Mouse (Mus musculus): ENCODE results near the gene Man1a2. TPM values are rescaled to one million over a fixed set of nuclear protein-coding genes. Genes with fewer than 3 reads are reported as not detected.

Man1a2 gene
- total and polyA plus RNA-seq, 2 experiments from 2014 or later = 51.5 to 70.7 TPM

DNA sequence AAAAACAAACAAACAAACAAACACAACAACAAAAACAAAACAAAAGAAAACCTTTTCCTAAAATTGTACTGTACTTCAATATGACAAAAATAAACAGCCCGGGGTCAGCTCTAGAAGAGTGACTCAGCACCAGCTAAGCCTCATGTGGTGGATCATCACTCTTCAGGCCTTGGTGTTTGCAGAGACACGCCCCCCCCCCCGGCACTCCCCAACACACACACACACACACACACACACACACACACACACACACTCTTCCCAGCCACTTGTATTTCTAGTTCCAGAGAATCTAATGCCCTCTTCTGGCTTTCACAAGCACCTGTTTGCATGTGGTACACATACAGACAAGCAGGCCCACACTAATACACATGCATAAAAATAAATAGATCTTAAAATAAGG lies 133.1 kb downstream of the Man1a2 start:
- H3K9ac ChIP-seq (replicated peaks; ENCODE audit: low read length, poor library complexity, severe bottlenecking) = no peak overlapping the region
- WGBS = 95% methylated on average over 3 of the region's 3 CpGs
- DNase-seq (ENCODE audit: low spot score) (no peak), ATAC-seq (ENCODE audit: low FRiP score) (no peak)
- no peak for TF ChIP-seq CTCF (IDR thresholded peaks at IDR 0.05)
- H3K27me3 ChIP-seq (ENCODE audit: insufficient read depth, low read length) = no peaks in the 10 kb centered on the region
- H3K36me3 ChIP-seq (ENCODE audit: insufficient read depth, low read length) = no peaks in the 10 kb centered on the region
- no peak overlapping the region for H3K4me2 ChIP-seq (ENCODE audit: low read depth, low read length, poor library complexity, severe bottlenecking)
- H3K27ac ChIP-seq (ENCODE audit: low read depth, low read length) = no peak overlapping the region
- H3K4me1 ChIP-seq (ENCODE audit: insufficient read depth, low read length) = no peaks in the 10 kb centered on the region
- no peak overlapping the region for H3K4me3 ChIP-seq (ENCODE audit: low read depth, low read length)
- H3K9me3 ChIP-seq (ENCODE audit: low read length) = no peaks in the 10 kb centered on the region

DNA sequence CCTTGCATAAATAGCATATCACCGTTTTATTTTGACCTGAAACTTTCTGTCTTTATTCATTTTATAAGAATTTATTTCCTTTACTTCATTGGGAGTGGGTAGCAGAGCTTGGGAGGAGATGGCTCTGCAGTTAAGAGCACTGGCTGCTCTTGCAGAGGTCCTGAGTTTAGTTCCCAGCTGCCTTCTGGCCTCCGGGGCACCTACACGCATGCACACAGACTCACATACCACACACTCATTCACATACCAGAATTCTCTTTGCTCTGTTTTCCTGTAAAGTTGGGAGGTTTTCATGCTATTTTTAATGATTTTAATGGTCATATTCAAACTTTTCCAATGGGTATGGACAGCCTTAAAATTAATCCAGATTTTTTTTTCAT lies 137.4 kb downstream of the Man1a2 start:
- Histone ChIP-seq H3K27ac (ENCODE audit: low read depth, low read length) (no peak overlapping the region), H3K9me3 (ENCODE audit: low read length) (no peaks in the 10 kb centered on the region), H3K4me2 (ENCODE audit: low read depth, low read length, poor library complexity, severe bottlenecking) (no peak overlapping the region), H3K4me3 (ENCODE audit: low read depth, low read length) (no peak overlapping the region), H3K9ac (replicated peaks; ENCODE audit: low read length, poor library complexity, severe bottlenecking) (no peak overlapping the region), H3K4me1 (ENCODE audit: insufficient read depth, low read length) (no peaks in the 10 kb centered on the region), H3K27me3 (ENCODE audit: insufficient read depth, low read length) (no peaks in the 10 kb centered on the region), H3K36me3 (ENCODE audit: insufficient read depth, low read length) (no peaks in the 10 kb centered on the region)
- 88% methylated on average over 3 of the region's 3 CpGs for WGBS
- no peak for TF ChIP-seq CTCF (IDR thresholded peaks at IDR 0.05)
- no peak for DNase-seq (ENCODE audit: low spot score)
- ATAC-seq (ENCODE audit: low FRiP score) = no peak

DNA sequence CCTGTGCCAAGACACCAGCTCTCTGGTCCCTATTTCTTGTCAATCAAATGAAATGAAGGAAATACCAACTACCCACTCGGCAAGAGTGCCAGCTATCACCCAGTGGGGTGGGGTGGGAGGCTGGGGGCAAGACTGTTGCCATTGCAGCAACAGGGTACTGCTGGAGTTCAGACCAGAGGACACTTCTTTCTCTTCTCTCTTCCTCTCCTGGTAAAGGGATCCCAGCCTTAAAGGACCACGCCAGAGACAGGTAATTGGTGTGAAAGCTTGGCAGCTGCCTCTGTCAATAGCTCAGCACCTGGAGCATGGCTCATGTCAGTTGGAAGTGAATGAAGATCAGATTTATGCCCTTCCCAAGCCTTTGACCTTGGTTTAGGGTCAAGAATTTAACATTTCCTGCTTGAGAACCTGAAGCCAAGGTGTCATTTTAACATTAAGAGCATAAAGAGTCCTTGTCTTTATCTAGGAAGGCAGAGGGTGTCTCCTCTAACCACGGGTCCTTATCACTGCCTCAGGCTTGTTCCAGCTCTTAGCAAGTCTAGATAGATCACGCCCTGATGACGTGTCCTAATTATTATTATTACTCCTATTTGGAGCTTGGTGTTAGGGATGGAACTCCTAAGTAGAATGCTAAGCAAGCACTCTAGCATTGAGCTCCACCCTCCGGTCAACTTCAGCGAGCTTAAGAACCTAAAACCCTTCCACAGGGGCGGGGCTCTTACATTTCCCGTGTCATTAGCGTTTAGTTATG lies 138.0 kb downstream of the Man1a2 start:
- Histone ChIP-seq H3K9ac (replicated peaks; ENCODE audit: low read length, poor library complexity, severe bottlenecking) (no peak overlapping the region), H3K4me1 (ENCODE audit: insufficient read depth, low read length) (no peaks in the 10 kb centered on the region), H3K27ac (ENCODE audit: low read depth, low read length) (no peak overlapping the region), H3K4me3 (ENCODE audit: low read depth, low read length) (no peak overlapping the region), H3K9me3 (ENCODE audit: low read length) (no peaks in the 10 kb centered on the region), H3K27me3 (ENCODE audit: insufficient read depth, low read length) (no peaks in the 10 kb centered on the region), H3K36me3 (ENCODE audit: insufficient read depth, low read length) (no peaks in the 10 kb centered on the region), H3K4me2 (ENCODE audit: low read depth, low read length, poor library complexity, severe bottlenecking) (no peak overlapping the region)
- DNase-seq (ENCODE audit: low spot score) (no peak), ATAC-seq (ENCODE audit: low FRiP score) (no peak)
- 89% methylated on average over 10 of the region's 10 CpGs for WGBS
- TF ChIP-seq CTCF (IDR thresholded peaks at IDR 0.05) = no peak

DNA sequence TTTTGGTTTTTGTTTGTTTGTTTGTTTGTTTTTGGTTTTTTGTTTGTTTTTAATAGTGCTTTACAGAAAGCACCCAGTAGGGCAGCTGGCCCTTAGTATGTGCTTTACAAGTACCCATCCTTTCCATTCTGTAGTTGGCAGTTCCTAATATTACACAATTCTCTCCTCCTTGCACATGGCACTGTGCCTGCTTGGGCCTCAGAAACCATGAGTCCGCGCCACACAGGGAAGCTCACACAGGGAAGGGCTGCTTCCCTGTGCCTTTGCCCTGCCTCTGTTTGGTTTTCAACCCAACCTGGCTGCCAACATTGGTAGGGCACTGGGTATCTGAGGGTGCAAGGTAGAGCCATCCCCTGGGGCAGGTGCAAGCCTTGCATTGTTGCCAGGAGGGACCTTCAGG lies 148.6 kb downstream of the Man1a2 start:
- no peak for TF ChIP-seq CTCF (IDR thresholded peaks at IDR 0.05)
- WGBS = 94% methylated on average over 2 of the region's 2 CpGs

DNA sequence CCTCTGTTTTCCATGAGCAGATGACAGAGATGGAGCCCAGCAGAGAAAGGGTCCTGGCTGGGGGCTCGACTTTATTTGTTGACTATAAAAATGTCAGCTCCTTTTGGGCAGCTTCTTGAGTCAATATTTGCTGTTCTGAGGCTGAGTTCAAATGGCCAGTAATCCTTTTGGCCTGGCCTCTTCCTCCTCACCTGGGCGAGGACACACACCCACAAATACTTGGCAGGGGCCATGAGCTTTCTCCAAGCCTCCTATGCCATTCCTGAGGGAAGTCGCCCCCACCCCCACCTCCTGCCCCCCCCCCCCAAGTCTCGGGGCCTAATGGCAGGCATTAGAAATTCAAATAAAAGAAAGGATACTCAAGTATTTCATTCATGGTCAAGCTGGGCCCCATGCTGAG lies 149.4 kb downstream of the Man1a2 start:
- Histone ChIP-seq H3K4me3 (ENCODE audit: low read depth, low read length) (no peak overlapping the region), H3K4me1 (ENCODE audit: insufficient read depth, low read length) (no peaks in the 10 kb centered on the region), H3K27me3 (ENCODE audit: insufficient read depth, low read length) (no peaks in the 10 kb centered on the region), H3K27ac (ENCODE audit: low read depth, low read length) (no peak overlapping the region), H3K4me2 (ENCODE audit: low read depth, low read length, poor library complexity, severe bottlenecking) (no peak overlapping the region), H3K9ac (replicated peaks; ENCODE audit: low read length, poor library complexity, severe bottlenecking) (no peak overlapping the region), H3K9me3 (ENCODE audit: low read length) (no peaks in the 10 kb centered on the region), H3K36me3 (ENCODE audit: insufficient read depth, low read length) (no peaks in the 10 kb centered on the region)
- DNase-seq (ENCODE audit: low spot score) (no peak), ATAC-seq (ENCODE audit: low FRiP score) (no peak)
- no peak for TF ChIP-seq CTCF (IDR thresholded peaks at IDR 0.05)
- WGBS = 86% methylated on average over 4 of the region's 4 CpGs

More for the DNA sequence above, 148.6 kb downstream of the Man1a2 start:
- DNase-seq (ENCODE audit: low spot score) (no peak), ATAC-seq (ENCODE audit: low FRiP score) (no peak)
- Histone ChIP-seq H3K36me3 (ENCODE audit: insufficient read depth, low read length) (no peaks in the 10 kb centered on the region), H3K27me3 (ENCODE audit: insufficient read depth, low read length) (no peaks in the 10 kb centered on the region), H3K9me3 (ENCODE audit: low read length) (no peaks in the 10 kb centered on the region), H3K4me3 (ENCODE audit: low read depth, low read length) (no peak overlapping the region), H3K4me2 (ENCODE audit: low read depth, low read length, poor library complexity, severe bottlenecking) (no peak overlapping the region), H3K27ac (ENCODE audit: low read depth, low read length) (no peak overlapping the region), H3K4me1 (ENCODE audit: insufficient read depth, low read length) (no peaks in the 10 kb centered on the region), H3K9ac (replicated peaks; ENCODE audit: low read length, poor library complexity, severe bottlenecking) (no peak overlapping the region)

DNA sequence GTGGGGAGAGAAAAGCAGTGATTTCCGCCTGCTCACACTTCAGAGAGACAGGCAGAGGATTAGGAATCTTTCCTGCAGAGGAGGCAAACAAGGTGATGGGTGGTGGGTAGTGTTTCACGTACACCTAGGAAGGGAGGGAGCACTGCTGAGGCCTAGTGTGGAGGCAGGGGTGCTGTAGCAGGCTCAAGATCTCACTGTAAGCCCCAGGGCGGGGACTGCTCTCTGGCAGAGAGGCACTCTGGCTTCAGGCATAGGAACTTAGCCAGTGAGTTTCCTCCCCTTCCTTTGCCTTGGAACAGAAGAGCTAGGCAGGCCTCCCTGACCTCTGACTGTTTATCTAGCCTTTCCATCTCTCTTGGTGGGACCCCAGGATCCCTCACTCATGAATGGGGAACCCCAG lies 150.0 kb downstream of the Man1a2 start:
- TF ChIP-seq CTCF (IDR thresholded peaks at IDR 0.05) = no peak
- Histone ChIP-seq H3K27me3 (ENCODE audit: insufficient read depth, low read length) (no peaks in the 10 kb centered on the region), H3K27ac (ENCODE audit: low read depth, low read length) (no peak overlapping the region), H3K4me3 (ENCODE audit: low read depth, low read length) (no peak overlapping the region), H3K4me1 (ENCODE audit: insufficient read depth, low read length) (no peaks in the 10 kb centered on the region), H3K4me2 (ENCODE audit: low read depth, low read length, poor library complexity, severe bottlenecking) (no peak overlapping the region), H3K9me3 (ENCODE audit: low read length) (no peaks in the 10 kb centered on the region), H3K9ac (replicated peaks; ENCODE audit: low read length, poor library complexity, severe bottlenecking) (no peak overlapping the region), H3K36me3 (ENCODE audit: insufficient read depth, low read length) (no peaks in the 10 kb centered on the region)
- no peak for DNase-seq (ENCODE audit: low spot score)
- ATAC-seq (ENCODE audit: low FRiP score) = no peak
- 52% methylated on average over 3 of the region's 3 CpGs for WGBS
